Mouse (Mus musculus) heart, postnatal 4 days (tissue): ENCODE data around the gene Spata1. TPM values are rescaled to one million over a fixed set of nuclear protein-coding genes. Genes with fewer than 3 reads are reported as not detected.

Experiments used
- DNase-seq: peaks from one replicate; pipeline ENCODE4 v3.0.0; 2021
- total RNA-seq, 2 experiments: library from RNA; stranded (reverse); gene quantifications; 2 replicates each; pipeline ENCODE4 v1.2.3; 2021

Gene Spata1
- total RNA-seq, 2 experiments from 2014 or later = 2.1 to 3.0 TPM

GRCm38 (mm10) chr3:146418901-146419300 is 80.7 kb downstream of the Spata1 start:
- no peak for DNase-seq

GRCm38 (mm10) chr3:146417873-146418272 is 81.7 kb downstream of the Spata1 start:
- no peak for DNase-seq

DNA sequence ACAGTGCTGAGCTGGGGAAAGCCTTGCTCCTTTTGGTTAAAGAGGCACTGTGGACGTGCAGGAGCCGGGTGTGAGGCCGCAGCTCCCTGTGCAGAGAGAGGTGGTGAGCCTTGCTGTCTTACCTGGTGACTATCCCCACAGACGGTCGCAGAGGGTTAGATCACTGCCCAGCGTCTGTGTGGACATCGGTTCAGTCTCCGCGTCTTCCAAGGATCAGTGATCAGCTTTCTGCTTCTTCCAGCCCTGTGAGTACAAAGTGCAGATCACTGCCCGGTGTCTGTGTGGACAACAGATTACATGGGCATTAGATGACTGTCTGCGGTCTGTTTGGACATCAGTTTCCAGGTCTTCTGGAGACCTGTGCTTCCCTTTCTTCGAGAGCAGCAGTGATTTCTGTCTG is 85.0 kb downstream of the Spata1 start:
- DNase-seq = no peak

GRCm38 (mm10) chr3:146413992-146414391 is 85.6 kb downstream of the Spata1 start:
- DNase-seq = peak; percentile 22

DNA sequence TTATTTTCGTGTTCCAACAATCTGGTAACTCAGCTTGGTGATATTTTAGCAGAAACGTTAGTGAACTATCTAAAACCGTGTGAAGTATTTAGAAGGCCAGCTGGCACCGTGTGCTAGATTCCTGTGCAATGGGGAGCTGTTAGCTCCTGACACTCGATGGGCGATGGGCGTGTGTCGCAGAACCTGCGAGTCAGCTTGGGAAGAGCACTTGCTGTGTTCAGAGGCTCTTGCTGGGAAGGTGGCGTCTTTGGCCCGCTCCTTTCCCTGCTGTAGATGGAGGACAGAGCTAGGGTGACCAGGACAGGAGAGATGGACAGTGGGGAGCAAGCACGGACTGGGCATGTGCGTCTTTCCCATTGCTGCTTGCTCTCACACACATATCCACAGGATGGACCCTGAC is 86.5 kb downstream of the Spata1 start:
- DNase-seq = no peak

DNA sequence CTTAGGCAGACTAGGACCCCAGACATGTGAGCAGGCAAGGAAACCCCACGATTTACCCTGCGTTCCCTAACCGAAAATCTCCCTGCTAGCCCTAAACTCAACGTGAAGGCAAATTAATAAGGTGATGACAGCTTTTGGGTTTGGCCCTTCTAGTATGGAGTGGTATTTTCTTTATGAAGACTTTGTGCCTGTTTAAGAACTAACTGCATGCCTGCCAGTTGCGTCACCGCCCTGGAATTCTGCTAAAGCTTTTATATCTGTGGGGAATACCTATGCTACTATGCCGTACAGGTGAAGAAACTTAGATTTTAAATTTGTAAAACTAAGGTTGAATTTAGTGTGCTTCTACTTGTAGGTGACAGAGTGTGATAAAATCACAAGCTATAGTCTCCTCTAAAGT is 87.1 kb downstream of the Spata1 start:
- no peak for DNase-seq

DNA sequence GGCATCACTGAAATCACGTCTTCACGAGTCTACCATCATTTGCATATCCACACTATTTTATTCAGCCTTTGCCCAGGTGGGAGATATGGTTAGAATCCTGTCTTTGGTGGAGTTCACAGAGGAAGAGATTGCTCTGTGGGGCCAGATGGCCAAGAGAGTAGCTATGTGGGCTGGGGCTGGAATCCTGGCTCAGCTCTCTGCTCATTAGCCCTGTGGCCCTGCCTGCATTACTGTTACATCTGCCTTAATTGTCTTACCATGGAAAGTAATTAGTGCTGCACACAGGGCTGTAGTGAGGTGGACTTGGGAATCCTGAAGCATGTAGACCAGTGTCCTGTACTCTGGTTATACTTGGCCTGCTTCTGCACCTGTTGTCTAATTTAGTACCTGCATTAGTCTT is 87.5 kb downstream of the Spata1 start:
- DNase-seq = no peak

- DNase-seq = no peak
Measured at GRCm38 (mm10) chr3:146410114-146410513, 89.4 kb downstream of the Spata1 start.

Other genes starting within 250 kb of the Spata1 start
- 10 to 100 TPM; 18.6 to 21.0 TPM for gene Ssx2ip, start 95.1 kb downstream of the Spata1 start, total RNA-seq
- gene Ctbs, start 50.0 kb downstream of the Spata1 start, total RNA-seq = 1 to 10 TPM; 5.5 to 5.7 TPM
- gene Gng5, start 54 bp upstream of the Spata1 start, total RNA-seq = 100 to 1,000 TPM; 297 to 316 TPM
- gene Rpf1, start 21.7 kb upstream of the Spata1 start, total RNA-seq = 10 to 100 TPM; 18.8 to 19.6 TPM
- gene Uox, start 70.7 kb upstream of the Spata1 start, total RNA-seq = not detected
- gene Dnase2b, start 115.8 kb upstream of the Spata1 start, total RNA-seq = not detected
- under 1 TPM; 0.14 TPM for gene 4930503B20Rik, start 151.6 kb upstream of the Spata1 start, total RNA-seq
- 1 to 10 TPM; 1.3 to 1.8 TPM for gene Samd13, start 185.8 kb upstream of the Spata1 start, total RNA-seq